Mouse (Mus musculus) thymus, postnatal 14 days (tissue): ENCODE measurements around the gene Cdc14b.
A peak's percentile ranks its signal among the peaks of the same experiment; 100 is the strongest.

Source experiments
- DNase-seq: peaks from one replicate; pipeline ENCODE4 v3.0.0; 2021

Cdc14b gene

GRCm38 (mm10) chr13:64274879-64275753 lies at the start of gene Cdc14b:
Gene Cdc14b (minus strand): TSS chr13:64275290.
- peak; percentile 81 for DNase-seq

DNA sequence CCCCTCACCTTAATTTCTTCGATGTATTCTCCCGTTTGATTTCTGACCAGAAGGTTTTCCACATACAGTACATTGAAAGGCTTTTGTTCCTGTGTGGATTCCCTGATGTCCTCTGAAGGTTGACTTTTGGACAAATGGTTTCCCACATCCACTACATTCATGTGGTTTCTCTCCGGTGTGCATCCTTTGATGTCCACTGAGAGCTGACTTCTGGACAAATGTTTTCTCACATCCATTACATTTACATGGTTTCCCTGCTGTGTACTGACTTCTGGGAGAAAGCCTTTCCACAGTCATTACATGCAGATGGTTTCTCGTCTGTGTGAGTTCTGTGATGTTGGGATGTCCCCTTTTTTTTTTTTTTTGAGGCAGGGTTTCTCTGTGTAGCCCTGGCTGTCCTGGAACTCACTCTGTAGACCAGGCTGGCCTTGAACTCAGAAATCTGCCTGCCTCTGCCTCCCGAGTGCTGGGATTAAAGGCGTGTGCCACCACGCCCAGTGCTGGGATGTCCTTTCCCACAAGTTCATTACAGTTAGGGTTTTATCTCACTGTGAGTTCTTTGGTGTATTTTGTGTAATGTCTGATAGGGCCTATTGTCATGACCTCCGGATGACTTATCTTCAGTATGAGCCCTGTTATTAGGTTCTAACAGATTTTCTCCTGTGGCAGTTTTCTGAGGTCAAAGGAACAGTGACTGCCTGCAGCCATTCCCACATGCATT lies 47.6 kb upstream of the Cdc14b start:
- no peak for DNase-seq

- no peak for DNase-seq
Observed at GRCm38 (mm10) chr13:64320334-64320733, 45.2 kb upstream of the Cdc14b start.

GRCm38 (mm10) chr13:64319782-64320181 lies 44.7 kb upstream of the Cdc14b start:
- DNase-seq = no peak

- DNase-seq = no peak
Observed at GRCm38 (mm10) chr13:64318355-64318754, 43.3 kb upstream of the Cdc14b start.

- peak; percentile 57 for DNase-seq
Observed at GRCm38 (mm10) chr13:64315483-64316050, 40.5 kb upstream of the Cdc14b start.

DNA sequence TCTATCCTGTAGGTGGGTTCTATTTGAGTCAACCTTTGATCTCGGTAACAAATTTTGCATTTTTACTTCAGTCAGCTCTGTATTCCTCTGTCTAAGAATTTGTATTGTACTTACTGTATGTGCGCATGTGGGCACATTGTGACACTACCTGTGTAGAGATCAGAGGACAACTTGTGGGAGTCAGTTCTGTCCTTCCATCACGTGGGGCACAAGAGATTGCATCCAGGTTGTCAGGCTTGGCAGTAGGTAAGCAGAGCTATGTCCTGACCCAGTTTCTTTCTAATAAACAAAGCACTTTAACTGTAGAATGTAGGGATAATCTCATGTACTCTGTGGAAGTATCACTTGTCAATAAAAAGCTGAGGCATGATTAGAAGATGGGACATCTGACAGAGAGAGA lies 39.0 kb upstream of the Cdc14b start:
- no peak for DNase-seq

DNA sequence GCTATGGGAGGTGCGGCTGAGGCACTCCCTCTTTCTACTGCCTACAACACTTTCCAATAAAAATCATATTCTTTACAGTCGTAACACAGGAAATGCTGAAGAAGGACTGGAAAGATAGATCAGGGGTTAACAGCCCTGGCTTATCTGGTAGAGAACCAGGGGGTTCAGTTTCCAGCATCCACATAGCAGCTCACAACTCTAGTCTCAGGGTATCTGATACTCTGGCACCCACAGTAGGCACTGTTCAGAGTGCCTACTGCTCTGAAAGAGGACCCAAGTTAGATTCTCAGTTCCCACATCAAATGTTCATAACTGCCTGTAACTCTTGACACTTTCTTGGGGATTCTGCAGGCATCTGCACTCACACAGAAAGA lies 37.8 kb upstream of the Cdc14b start:
- no peak for DNase-seq

DNA sequence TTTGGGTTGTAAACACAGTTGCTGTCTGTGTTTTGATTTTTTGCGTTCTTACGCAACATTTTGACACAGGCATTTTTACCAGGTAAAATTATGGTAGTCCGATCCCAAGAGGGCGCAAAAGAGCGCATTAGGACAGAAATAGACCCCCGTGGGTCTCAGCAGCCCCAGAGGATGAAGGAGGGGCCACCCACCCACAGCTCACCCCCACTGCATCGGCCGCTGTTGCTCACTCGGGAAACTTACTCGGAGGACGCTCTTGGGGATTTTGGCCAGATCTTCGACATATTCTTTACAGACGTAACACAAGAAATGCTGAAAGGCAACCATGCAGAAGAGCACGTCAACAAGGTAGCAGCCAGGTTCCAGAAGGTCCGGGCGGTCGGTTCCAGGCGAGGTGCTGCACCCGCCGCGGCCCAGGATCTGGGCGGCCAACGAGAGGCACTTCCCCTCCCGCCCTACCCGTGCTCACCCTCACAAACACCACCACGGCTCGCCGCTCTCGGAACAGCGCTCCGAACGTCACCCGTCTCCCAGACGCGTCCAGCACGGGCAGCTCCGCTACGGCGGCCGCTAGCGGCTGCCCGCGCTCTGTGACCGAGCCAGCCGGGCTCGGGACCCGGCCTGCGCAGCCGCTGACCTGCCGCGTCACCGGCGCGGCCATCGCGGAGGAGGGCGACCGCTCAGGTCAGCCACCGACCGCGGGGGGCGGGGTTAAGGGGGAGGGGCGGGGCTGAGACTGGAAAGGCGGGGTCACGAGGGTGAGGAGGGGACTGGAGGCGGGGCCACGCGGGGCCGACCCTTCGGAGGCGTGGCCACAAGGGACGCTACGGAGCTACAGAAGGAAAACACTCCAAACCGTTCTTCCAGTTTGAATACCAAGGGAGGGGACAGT lies 37.2 kb upstream of the Cdc14b start, which contains the start of gene Aaed1:
Gene Aaed1 (minus strand): TSS at position 687 of the 892 bp plus-strand sequence.
- peak; percentile 92 for DNase-seq

GRCm38 (mm10) chr13:64311266-64311665 lies 36.2 kb upstream of the Cdc14b start:
- no peak for DNase-seq

- no peak for DNase-seq
Observed at GRCm38 (mm10) chr13:64310585-64310984, 35.5 kb upstream of the Cdc14b start.

DNA sequence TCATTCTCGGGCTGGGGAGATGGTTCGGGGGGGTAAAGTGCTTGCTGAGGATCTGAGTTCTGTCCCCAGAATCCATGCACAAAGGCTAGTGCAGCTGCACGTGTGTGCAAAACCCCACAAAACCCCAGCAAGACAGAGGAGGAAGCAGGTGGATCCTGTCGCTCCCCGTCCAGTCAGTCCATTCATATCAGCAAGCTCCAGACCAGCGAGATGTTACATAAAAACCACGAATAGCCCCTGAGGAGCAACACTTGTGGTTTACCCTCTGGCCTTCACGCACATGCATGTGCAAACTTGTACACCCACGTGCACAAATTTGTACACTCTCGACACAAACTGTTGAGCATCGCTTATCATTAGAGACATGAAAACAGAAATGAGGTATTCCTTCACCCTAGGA lies 34.8 kb upstream of the Cdc14b start:
- DNase-seq = peak; percentile 14

DNA sequence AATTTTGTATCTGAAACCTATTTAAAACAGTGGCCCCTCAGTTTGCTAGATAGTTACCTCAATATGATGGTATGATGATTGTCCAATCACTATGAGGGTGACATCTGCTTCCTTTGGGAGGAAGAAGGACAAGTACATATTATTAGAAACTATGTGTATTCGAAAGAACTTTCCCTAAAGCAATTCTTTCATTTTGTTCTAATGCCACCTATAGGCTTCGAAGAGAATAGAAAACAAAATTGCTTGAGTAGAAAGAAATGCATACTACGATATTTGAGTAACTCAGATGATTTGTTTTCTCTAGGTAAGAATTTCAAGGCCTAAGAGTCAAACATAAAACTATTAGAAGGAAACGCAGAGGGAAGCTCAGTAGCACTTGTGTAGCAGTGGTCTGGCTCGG lies 33.9 kb upstream of the Cdc14b start:
- DNase-seq = no peak

DNA sequence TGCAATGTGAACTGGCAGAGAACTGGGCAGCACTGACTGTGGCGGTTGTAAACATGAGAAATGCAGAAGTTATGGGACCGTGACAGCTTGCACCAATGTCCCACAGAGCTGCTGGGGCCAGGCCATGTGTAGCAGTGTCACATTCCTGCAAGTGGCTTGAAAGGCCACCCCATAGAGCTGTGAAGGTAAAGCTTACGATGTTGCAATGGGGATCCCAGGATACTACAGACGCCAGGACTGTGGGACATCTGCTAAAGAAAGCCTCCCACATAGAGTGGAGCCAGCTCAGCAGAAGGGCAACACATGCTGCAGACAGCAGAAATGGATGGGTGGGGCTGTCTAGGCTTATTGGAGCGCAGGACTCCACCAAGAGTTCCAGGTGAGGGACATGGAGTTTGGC lies 32.4 kb upstream of the Cdc14b start:
- DNase-seq = no peak

DNA sequence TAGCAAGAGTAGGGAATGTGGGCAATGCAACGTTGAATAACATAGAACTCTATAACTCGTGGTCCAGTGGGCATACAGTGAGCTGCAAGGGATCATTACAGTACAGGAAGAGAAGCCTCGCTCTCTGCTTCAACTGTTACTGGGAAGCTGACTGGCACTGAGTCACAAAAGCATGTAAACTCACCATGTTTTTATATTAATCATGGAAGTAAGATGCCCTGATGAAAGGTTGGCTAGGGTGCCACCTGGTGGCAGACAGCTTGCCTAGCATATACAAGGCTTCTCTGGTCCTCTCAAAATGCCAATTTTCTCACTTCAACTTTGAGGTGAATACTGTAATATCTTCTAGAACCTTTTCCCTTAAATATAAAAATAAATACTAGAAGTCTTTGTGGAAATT lies 31.0 kb upstream of the Cdc14b start:
- peak; percentile 65 for DNase-seq

- DNase-seq = no peak
Observed at GRCm38 (mm10) chr13:64299069-64299468, 24.0 kb upstream of the Cdc14b start.

- DNase-seq = no peak
Observed at GRCm38 (mm10) chr13:64286791-64287190, 11.7 kb upstream of the Cdc14b start.

GRCm38 (mm10) chr13:64286321-64286720 lies 11.2 kb upstream of the Cdc14b start:
- DNase-seq = no peak

- no peak for DNase-seq
Observed at GRCm38 (mm10) chr13:64284676-64285075, 9.6 kb upstream of the Cdc14b start.

GRCm38 (mm10) chr13:64280940-64281339 lies 5.8 kb upstream of the Cdc14b start:
- no peak for DNase-seq

DNA sequence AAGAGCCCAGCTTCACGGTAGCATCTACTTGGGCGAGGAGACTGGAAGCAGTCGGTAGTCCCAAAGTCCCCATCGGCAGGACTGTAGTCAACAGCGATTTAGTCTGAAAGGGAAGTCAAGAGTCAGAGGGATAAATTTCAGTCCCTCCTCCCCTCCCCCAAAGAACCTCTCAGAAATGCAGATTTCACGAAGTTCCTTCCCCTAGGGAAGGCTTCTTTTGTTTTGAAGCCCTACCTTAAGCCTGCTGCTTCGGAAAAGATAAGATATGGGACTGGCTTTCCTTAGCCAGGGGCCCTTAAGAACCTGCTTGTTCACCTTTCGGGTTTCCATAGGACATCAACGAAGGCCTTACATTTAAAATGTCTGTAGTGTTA lies 651 bp upstream of the Cdc14b start:
- no peak for DNase-seq
